Mouse (Mus musculus) activated CD4-positive, CD25-positive, alpha-beta regulatory T cell, adult 4 months (primary cell): Measurements from ENCODE around the gene Pxk. TPM values are rescaled to one million over a fixed set of nuclear protein-coding genes. Genes with fewer than 3 reads are reported as not detected.
"Not testable (repeated sequence)": the region's sequence is repeated elsewhere in the genome, so short reads cannot be mapped to it uniquely, and the experiment has no call there.

Experiments used
- ATAC-seq: one replicate; pipeline ENCODE4 v1.8.0; 2017
- polyA plus RNA-seq, 2 experiments: library from polyadenylated mRNA; unstranded; fragments of 100-300 nt; shearing (Covaris generic); gene quantifications; one replicate each; pipeline ENCODE4 v1.2.1; 2017

Gene Pxk
- polyA plus RNA-seq, 2 experiments from 2014 or later = 31.6 to 42.7 TPM

- ATAC-seq = no peak
These were observed 10.0 kb downstream of the Pxk start for GRCm38 (mm10) chr14:8108047-8108446.

GRCm38 (mm10) chr14:8108976-8109375, 11.0 kb downstream of the Pxk start:
- no peak for ATAC-seq

DNA sequence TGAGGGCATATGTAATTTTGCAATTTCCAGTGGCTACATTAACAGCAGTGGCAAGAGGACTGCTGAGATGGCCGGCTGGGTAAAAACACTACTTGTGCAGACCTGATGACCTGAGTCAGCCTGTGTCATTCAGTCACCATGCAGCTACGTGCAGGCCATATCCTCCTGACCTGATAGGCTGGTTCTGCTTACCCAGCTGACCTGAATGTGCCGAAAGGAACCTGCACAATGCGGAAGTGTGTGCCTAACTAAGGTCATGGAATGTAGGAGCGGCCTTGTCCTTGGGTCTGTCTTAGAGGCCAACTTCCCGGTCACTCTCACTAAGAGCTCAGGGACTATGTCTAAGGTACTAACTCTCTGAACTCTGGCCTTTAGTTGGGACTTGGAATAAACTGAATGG, 13.5 kb downstream of the Pxk start:
- no peak for ATAC-seq

DNA sequence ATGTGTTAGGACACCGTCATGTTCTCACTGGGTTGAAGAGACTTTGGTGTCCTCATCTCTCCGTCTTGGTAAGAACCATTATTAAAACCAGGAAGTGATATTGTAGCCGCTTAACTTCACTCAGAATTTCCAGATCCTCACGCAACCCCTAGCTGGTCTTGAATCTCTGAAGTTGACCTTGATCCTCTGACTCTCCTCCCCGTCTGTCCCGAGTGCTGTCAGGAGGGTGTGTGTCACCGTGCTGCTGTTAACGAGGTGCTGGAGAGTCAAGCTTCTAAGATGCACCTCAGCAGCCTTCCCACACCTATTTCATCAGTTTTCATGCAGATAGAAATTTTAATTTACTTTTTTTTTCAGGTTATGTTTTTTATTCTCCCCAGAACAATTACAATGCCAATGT, 14.0 kb downstream of the Pxk start:
- no peak for ATAC-seq

GRCm38 (mm10) chr14:8113616-8114015, 15.6 kb downstream of the Pxk start:
- ATAC-seq = no peak

DNA sequence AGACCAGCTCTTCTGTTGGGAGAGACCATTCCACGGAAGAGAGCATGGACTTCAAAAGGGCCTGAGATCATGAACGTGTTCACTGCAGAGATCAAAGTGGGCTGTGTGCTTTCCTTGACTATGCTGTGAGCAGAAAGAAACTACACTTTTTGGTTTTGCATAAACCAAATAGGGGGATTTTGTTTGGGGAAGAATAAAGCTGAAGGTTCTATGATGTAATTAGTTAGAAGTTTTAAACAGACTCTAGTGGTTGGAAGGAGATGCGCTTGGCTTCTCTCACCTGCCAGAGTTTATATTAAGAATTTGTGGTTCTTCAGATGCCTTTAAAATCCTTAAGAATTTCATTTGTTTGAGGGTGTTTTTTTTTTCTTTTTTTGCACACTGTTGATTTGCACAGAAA, 16.3 kb downstream of the Pxk start:
- no peak for ATAC-seq

GRCm38 (mm10) chr14:8114756-8115155, 16.7 kb downstream of the Pxk start:
- ATAC-seq = no peak

- ATAC-seq = no peak
These were observed 17.8 kb downstream of the Pxk start for GRCm38 (mm10) chr14:8115772-8116171.

DNA sequence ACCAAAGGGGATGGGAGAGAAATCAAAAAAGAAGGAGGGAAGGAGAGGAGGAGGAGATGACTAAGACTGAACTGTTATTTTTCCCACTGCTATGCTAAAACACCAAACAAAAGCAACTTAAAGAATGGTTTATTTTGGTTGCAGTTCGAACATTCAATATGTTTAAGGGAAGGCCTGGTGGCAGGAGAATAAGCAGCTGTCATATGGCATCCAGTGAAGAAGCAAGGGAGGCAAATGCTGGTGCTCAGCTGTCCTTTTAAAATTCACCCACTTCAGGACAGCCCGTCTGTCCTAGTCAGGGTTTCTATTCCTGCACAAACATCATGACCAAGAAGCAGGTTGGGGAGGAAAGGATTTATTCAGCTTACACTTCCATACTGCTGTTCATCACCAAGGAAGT, 19.4 kb downstream of the Pxk start:
- no peak for ATAC-seq

GRCm38 (mm10) chr14:8119454-8119853, 21.4 kb downstream of the Pxk start:
- no peak for ATAC-seq

- no peak for ATAC-seq
These were observed 21.9 kb downstream of the Pxk start for GRCm38 (mm10) chr14:8119904-8120303.

GRCm38 (mm10) chr14:8123141-8123540, 25.1 kb downstream of the Pxk start:
- no peak for ATAC-seq

- ATAC-seq = not testable (repeated sequence)
These were observed 25.6 kb downstream of the Pxk start for GRCm38 (mm10) chr14:8123611-8124010.

- no peak for ATAC-seq
These were observed 26.3 kb downstream of the Pxk start for GRCm38 (mm10) chr14:8124046-8124881.

DNA sequence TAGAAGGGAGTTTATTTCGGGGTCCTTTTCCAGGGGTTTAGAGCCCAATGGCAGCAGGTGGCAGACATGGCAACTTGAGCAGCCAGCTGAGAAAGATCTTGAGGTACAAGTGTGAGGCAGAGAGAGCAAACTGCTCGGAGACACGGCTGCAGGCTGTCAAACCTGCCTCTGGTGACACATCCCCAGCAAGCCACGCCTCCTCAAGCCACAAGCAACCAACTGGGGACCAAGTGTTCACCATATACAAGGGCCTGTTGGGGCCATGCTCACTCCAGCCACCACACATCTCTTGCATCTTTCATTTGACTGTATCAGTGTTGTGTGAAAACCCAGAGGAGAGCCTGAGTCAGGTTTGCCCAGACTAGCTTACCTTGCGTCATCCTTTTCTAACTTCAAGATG, 30.0 kb downstream of the Pxk start:
- ATAC-seq = no peak

GRCm38 (mm10) chr14:8132789-8133188, 34.8 kb downstream of the Pxk start:
- ATAC-seq = no peak

DNA sequence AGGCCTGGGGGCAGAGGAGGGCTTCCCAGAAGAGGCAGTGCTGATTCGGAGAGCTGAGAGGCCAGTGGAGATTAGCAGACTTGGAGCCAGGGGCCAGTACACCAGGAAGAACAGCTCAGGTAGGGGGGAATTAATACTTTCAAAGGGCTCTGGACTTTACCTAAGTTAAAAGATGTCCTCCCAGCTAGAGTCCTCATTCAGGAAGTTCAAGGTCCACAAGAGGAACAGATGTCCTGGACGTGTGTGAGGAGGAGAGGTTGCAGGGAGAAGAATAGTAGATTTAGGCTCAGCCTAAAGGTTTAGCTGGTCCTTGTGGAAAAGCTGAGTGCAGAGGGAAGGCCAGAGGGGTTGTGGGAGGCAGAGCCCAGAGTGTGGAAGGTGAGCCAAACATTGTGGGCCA, 36.2 kb downstream of the Pxk start:
- no peak for ATAC-seq

GRCm38 (mm10) chr14:8135130-8135529, 37.1 kb downstream of the Pxk start:
- no peak for ATAC-seq

- ATAC-seq = no peak
These were observed 42.0 kb downstream of the Pxk start for GRCm38 (mm10) chr14:8139724-8140710.

DNA sequence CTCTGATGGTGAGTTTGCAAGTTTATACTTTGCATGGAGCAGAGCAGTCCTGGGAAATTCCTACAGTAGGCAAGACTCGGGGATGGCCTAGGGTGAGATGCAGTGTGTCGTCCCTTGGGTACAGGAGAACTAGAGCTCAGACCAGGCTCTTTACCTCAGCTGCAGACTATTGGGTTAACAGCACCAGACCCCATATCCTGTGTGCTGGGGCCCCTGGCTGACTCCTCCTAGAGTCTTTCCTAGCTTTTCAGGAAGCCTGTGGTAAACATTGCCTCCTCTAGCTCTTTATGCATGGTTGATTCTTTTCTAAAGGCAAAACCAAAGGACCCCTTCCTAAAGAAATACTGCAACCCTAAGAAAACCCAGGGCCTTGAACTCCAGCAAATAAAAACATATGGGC, 43.1 kb downstream of the Pxk start:
- no peak for ATAC-seq

DNA sequence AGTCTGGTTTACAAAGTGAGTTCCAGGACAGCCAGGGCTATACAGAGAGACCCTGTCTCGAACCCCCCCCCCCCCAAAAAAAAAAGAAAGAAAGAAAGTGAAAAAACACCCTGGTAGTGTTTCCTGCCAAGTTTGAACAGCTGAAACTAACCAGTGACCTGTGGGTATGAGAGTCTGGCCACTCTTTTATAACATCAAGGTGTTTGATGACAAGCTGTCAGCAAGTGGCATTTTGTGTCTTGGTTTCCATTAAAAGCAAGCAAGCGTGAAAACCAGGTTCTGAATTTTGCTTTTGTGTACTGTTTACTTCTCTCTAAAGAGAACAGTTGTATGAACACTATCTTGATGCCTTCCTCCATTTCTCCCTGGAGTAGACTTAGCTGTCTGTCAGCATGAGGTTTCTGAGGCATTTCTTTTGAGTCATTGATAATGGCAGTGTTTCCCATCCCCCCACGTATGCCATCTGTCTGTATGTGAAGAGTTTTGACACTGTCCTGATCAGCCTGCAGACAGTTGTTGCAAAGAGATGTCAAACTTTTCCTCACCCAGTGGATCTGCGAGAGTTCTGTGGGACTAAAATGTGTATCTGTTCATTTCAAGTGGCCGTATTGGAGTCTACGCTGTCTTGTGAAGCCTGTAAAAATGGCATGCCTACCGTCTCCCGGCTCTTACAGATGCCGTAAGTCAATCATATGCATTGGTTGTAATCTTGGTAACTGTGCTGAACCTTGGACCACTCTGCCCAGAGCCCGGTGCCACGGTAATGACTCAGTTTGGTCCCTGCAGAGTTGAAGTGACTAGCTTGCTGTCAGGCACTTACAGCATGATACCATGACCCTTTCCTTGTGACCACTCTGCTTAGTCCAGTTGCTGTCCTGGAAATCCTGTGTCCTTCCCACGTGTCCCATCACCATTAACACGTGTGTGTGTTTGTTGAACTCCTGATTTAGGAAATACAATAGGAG, 47.9 kb downstream of the Pxk start:
- no peak for ATAC-seq

DNA sequence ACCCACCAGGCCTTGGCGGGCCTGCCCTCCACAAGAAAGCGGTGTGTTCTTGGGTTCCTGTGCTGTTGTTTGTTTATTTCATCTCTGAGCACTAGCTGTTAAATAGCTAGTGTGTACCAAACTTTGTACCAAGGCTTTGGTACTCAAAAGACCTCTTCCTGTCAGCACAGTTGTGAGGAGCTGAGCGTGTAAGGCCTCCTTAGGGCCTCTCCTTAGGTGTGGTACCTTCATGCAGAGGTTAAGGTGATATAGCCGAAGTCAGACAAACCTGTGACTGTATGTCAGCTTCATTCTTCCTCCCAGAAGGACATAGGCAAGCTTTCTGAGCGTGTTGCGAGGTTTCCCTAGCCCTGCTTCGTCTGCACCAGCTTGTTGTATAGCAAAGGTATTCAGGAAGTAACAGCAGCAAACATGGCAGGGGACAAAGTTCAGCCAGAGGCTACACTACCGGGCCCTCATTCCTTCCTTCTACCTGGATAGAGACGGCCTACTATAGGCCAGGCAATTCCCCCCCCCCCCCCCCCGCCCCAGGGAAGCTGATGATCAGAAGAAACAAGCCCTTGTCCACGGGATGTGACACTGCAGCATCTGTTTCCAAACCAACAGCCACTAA, 48.7 kb downstream of the Pxk start:
- no peak for ATAC-seq
